Mouse (Mus musculus) kidney, embryonic 15.5 days (tissue): ENCODE measurements around the gene Asz1. TPM values are rescaled to one million over a fixed set of nuclear protein-coding genes. Genes with fewer than 3 reads are reported as not detected.

Experiments used
- polyA plus RNA-seq: library from polyadenylated mRNA; unstranded; fragments of >200 nt; fragmentation: Nextera tagmentation; extraction: Ambion mirVana; gene quantifications from 2 replicates; pipeline ENCODE4 v1.2.1, GENCODE M21; 2015

Asz1 gene
- polyA plus RNA-seq, 1 experiment from 2014 or later: 0.12 TPM

Other genes starting within 250 kb of the Asz1 start
- 1.1 and 2.9 TPM in 2 replicates for gene Wnt2, start 78.5 kb downstream of the Asz1 start, polyA plus RNA-seq
- gene Cftr, start 61.6 kb upstream of the Asz1 start, polyA plus RNA-seq: 4.2 and 4.7 TPM in 2 replicates